Mouse (Mus musculus) CH12.LX (cell line): ENCODE results near the gene Fxr1. TPM values are rescaled to one million over a fixed set of nuclear protein-coding genes. Genes with fewer than 3 reads are reported as not detected.

Experiments
- DNase-seq: peaks from one replicate; pipeline ENCODE4 v3.0.0-alpha.2; 2013; ENCODE audit errors: extremely low read depth
- H3K27ac ChIP-seq: 2 replicates; pipeline ENCODE4 v1.5.1; 2012; ENCODE audit warnings: low read depth, mild to moderate bottlenecking, control low read depth, moderate library complexity; ENCODE audit not compliant: insufficient read depth
- H3K27me3 ChIP-seq: replicated peaks from 2 replicates; pipeline ENCODE3; 2012; ENCODE audit warnings: inconsistent platforms
- H3K36me3 ChIP-seq, 2 experiments: replicated peaks in 1 of 2; 2 replicates each; pipeline versions ENCODE3 to v1.6.1; 2012; ENCODE audit warnings: inconsistent platforms in 1 of 2, low read length in 1 of 2, mild to moderate bottlenecking in 1 of 2, mixed read lengths in 1 of 2, moderate library complexity in 1 of 2; ENCODE audit not compliant: control insufficient read depth in 1 of 2, insufficient read depth in 1 of 2
- H3K4me1 ChIP-seq, 2 experiments: 2 replicates each; pipeline ENCODE4 v1.6.1; 2012; ENCODE audit warnings: inconsistent platforms in 1 of 2, moderate library complexity in 1 of 2; ENCODE audit not compliant: insufficient read depth in 2 of 2, control insufficient read depth in 1 of 2
- H3K4me2 ChIP-seq: 2 replicates; pipeline ENCODE4 v1.6.1; 2012; ENCODE audit warnings: low read depth, mild to moderate bottlenecking, control low read depth; ENCODE audit not compliant: poor library complexity, insufficient read depth, severe bottlenecking
- H3K4me3 ChIP-seq, 3 experiments: fragments of 150-350 bp in 1 of 3; sonication (generic) in 1 of 3; replicated peaks in 1 of 3; 2 replicates each; pipeline versions ENCODE3 to v1.5.1; 2011 to 2012; ENCODE audit warnings: low read depth in 2 of 3, low read length in 2 of 3, mild to moderate bottlenecking in 2 of 3, moderate library complexity in 2 of 3, control low read depth in 1 of 3, improper control_type of control experiment in 1 of 3, inconsistent platforms in 1 of 3, mixed read lengths in 1 of 3; ENCODE audit not compliant: poor library complexity in 1 of 3
- H3K79me2 ChIP-seq: replicated peaks from 2 replicates; pipeline ENCODE4 v1.6.1; 2012; ENCODE audit warnings: mild to moderate bottlenecking, moderate library complexity; ENCODE audit not compliant: control insufficient read depth, poor library complexity, insufficient read depth, severe bottlenecking; ENCODE audit errors: extremely low read depth
- H3K9ac ChIP-seq: 2 replicates; pipeline ENCODE4 v1.6.1; 2012; ENCODE audit warnings: low read depth, mild to moderate bottlenecking, control low read depth, moderate library complexity; ENCODE audit not compliant: insufficient read depth
- H3K9me3 ChIP-seq: replicated peaks from 2 replicates; pipeline ENCODE3; 2012; ENCODE audit warnings: low read length, inconsistent platforms, mixed read lengths
- BHLHE40 ChIP-seq: IDR thresholded peaks from 2 replicates; pipeline ENCODE4 v1.6.1; 2011; ENCODE audit warnings: mild to moderate bottlenecking, low read depth, low read length, improper control_type of control experiment
- CTCF ChIP-seq, 2 experiments: IDR thresholded peaks in 1 of 2; conservative IDR thresholded peaks in 1 of 2; 2 replicates each; pipeline ENCODE4 v1.5.1; 2011 to 2012; ENCODE audit warnings: low read depth in 2 of 2, low read length in 2 of 2, improper control_type of control experiment in 1 of 2, inconsistent platforms in 1 of 2, mild to moderate bottlenecking in 1 of 2, moderate library complexity in 1 of 2
- E2F4 ChIP-seq: IDR thresholded peaks from 2 replicates; pipeline ENCODE4 v1.6.1; 2011; ENCODE audit warnings: low read depth, low read length, improper control_type of control experiment; ENCODE audit not compliant: insufficient replicate concordance
- ETS1 ChIP-seq: conservative IDR thresholded peaks from 2 replicates; pipeline ENCODE4 v1.6.1; 2012; ENCODE audit warnings: low read depth, mild to moderate bottlenecking, inconsistent platforms, low read length, improper control_type of control experiment, moderate library complexity
- GABPA ChIP-seq: IDR thresholded peaks from 2 replicates; pipeline ENCODE4 v1.6.1; 2012; ENCODE audit warnings: low read depth, low read length, improper control_type of control experiment, inconsistent platforms; ENCODE audit not compliant: insufficient replicate concordance
- HCFC1 ChIP-seq: IDR thresholded peaks from 2 replicates; pipeline ENCODE4 v1.6.1; 2012; ENCODE audit warnings: low read depth, mild to moderate bottlenecking, inconsistent platforms, low read length, improper control_type of control experiment
- JUN ChIP-seq: IDR thresholded peaks from 2 replicates; pipeline ENCODE4 v1.6.1; 2011; ENCODE audit warnings: low read depth, mild to moderate bottlenecking, low read length, improper control_type of control experiment, moderate library complexity; ENCODE audit not compliant: insufficient read depth
- KAT2A ChIP-seq: IDR thresholded peaks from 2 replicates; pipeline ENCODE4 v1.6.1; 2012; ENCODE audit warnings: low read length, improper control_type of control experiment, inconsistent platforms; ENCODE audit not compliant: insufficient replicate concordance
- MAZ ChIP-seq: IDR thresholded peaks from 2 replicates; pipeline ENCODE4 v1.6.1; 2012; ENCODE audit warnings: low read depth, mild to moderate bottlenecking, inconsistent platforms, low read length, improper control_type of control experiment, moderate library complexity
- MXI1 ChIP-seq: IDR thresholded peaks from 2 replicates; pipeline ENCODE4 v1.6.1; 2011; ENCODE audit warnings: mild to moderate bottlenecking, low read depth, low read length, improper control_type of control experiment
- PAX5 ChIP-seq: IDR thresholded peaks from 2 replicates; pipeline ENCODE4 v1.6.1; 2012; ENCODE audit warnings: low read length, inconsistent platforms, mixed read lengths
- SIN3A ChIP-seq: IDR thresholded peaks from 2 replicates; pipeline ENCODE4 v1.6.1; 2012; ENCODE audit warnings: low read length, improper control_type of control experiment, inconsistent platforms
- SMC3 ChIP-seq: IDR thresholded peaks from 2 replicates; pipeline ENCODE4 v1.6.1; 2011; ENCODE audit warnings: low read depth, low read length, improper control_type of control experiment
- TBP ChIP-seq: conservative IDR thresholded peaks from 2 replicates; pipeline ENCODE4 v1.6.1; 2011; ENCODE audit warnings: low read depth, low read length, improper control_type of control experiment
- UBTF ChIP-seq: IDR thresholded peaks from 2 replicates; pipeline ENCODE4 v1.6.1; 2012; ENCODE audit warnings: low read depth, mild to moderate bottlenecking, inconsistent platforms, low read length, improper control_type of control experiment, moderate library complexity
- ZC3H11A ChIP-seq: IDR thresholded peaks from 2 replicates; pipeline ENCODE4 v1.6.1; 2012; ENCODE audit warnings: low read depth, mild to moderate bottlenecking, inconsistent platforms, low read length, improper control_type of control experiment
- ZKSCAN1 ChIP-seq: IDR thresholded peaks from 2 replicates; pipeline ENCODE4 v1.6.1; 2012; ENCODE audit warnings: low read depth, inconsistent platforms, low read length, improper control_type of control experiment, borderline replicate concordance
- dilution Hi-C: fragments of 300-500 bp; cut with MboI; formaldehyde crosslinking; loops from 2 replicates; pipeline ENCODE4 v1.14.3; 2020; ENCODE audit warnings: low sequenced_read_pairs; ENCODE audit not compliant: extremely low pct_unique_long_range_greater_than_20kb, extremely low pct_ligation_motif_present
- in situ Hi-C: fragments of 300-500 bp; cut with MboI; formaldehyde crosslinking; loops from 3 replicates; pipeline ENCODE4 v1.14.3; 2019; ENCODE audit warnings: low sequenced_read_pairs, low pct_ligation_motif_present, low pct_unique_long_range_greater_than_20kb, mixed read lengths
- polyA plus RNA-seq: library from polyadenylated mRNA; unstranded; fragments of >175 nt; gene quantifications from 2 replicates; pipeline ENCODE4 v1.2.1, GENCODE M21; 2012; ENCODE audit warnings: low read depth; ENCODE audit not compliant: insufficient read length
- total RNA-seq, 2 experiments: library from RNA; depleted of rRNA; stranded (reverse); fragments of 300-350 nt in 1 of 2; fragments of >200 nt in 1 of 2; gene quantifications; 2 replicates each; pipeline ENCODE4 v1.2.3; 2012 to 2014

Gene Fxr1
- total and polyA plus RNA-seq, 3 experiments = 83.9 to 120 (median 119) TPM

DNA sequence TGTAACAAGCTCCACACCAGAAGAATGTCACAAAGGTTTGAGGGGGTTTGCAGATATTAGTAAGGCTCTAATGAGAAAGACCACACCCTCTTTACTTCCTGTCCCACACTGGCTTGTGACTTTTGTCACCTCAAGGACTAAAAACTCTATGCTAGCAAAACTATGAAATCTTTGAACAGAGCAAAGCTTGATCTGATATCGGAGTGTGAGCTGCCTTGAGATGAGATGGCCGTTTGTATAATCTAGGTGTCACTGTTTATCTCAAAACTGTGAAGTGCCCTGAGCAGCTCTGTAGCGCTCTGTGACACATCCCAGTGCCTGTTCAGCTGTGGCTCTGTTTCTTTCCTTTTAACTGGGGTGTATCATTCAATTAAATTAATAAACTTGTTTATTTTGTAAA, 15.9 kb upstream of the Fxr1 start:
- in situ Hi-C loops = no loop called here
- DNase-seq = no peak
- H3K4me1 ChIP-seq = no peaks in the 10 kb centered on the region

GRCm38 (mm10) chr3:34006301-34006700, 13.4 kb upstream of the Fxr1 start:
- Histone ChIP-seq H3K27ac (no peak overlapping the region), H3K36me3 (no peaks in the 10 kb centered on the region), H3K4me1 (no peaks in the 10 kb centered on the region), H3K4me3 (no peak overlapping the region), H3K4me2 (no peak overlapping the region), H3K27me3 (no peaks in the 10 kb centered on the region), H3K9ac (no peak overlapping the region), H3K9me3 (no peaks in the 10 kb centered on the region), H3K79me2 (no peaks in the 10 kb centered on the region)
- DNase-seq = no peak
- dilution Hi-C loops = no loop called here
- no peak for TF ChIP-seq SMC3
- TF ChIP-seq HCFC1 = no peak
- no peak for TF ChIP-seq E2F4
- TF ChIP-seq UBTF = no peak
- TF ChIP-seq GABPA = no peak
- TF ChIP-seq TBP = no peak
- in situ Hi-C loops = no loop called here

More for the DNA sequence above, 15.9 kb upstream of the Fxr1 start:
- dilution Hi-C loops = no loop called here
- no peak overlapping the region for H3K9ac ChIP-seq
- no peak for TF ChIP-seq MAZ
- no peak for TF ChIP-seq CTCF (conservative IDR thresholded peaks at IDR 0.05 in 1 of 2, IDR thresholded peaks at IDR 0.05 in 1 of 2; ENCODE audit: low read depth in 2 of 2, low read length in 2 of 2)
- no peak for TF ChIP-seq GABPA
- no peak for TF ChIP-seq ZC3H11A
- TF ChIP-seq KAT2A = no peak
- TF ChIP-seq JUN = no peak
- no peak for TF ChIP-seq BHLHE40
- TF ChIP-seq ETS1 = no peak
- no peak for TF ChIP-seq MXI1
- TF ChIP-seq ZKSCAN1 = no peak
- TF ChIP-seq SIN3A = no peak
- TF ChIP-seq PAX5 = no peak
- H3K4me2 ChIP-seq = no peak overlapping the region
- H3K79me2 ChIP-seq = no peaks in the 10 kb centered on the region
- H3K27me3 ChIP-seq = no peaks in the 10 kb centered on the region
- no peaks in the 10 kb centered on the region for H3K36me3 ChIP-seq
- H3K4me3 ChIP-seq = no peak overlapping the region
- H3K9me3 ChIP-seq = no peaks in the 10 kb centered on the region
- H3K27ac ChIP-seq = no peak overlapping the region
